Mouse (Mus musculus): ENCODE measurements at regions not wholly inside any gene's neighbourhood (a gene's known extent, or its start where the extent isn't known, plus 50 kb on each side); places are given as distances from the start of the nearest gene placed in this dataset.
A peak's percentile ranks its signal among the peaks of the same experiment; 100 is the strongest.

GRCm38 (mm10) chr9:101714805-101715204 is 146.8 kb upstream of the 9630041A04Rik start:
- Histone ChIP-seq H3K9me3 (no peaks in the 10 kb centered on the region), H3K9ac (no peak overlapping the region), H3K4me2 (replicated peaks) (no peak overlapping the region), H3K4me3 (no peak overlapping the region), H3K27me3 (no peaks in the 10 kb centered on the region), H3K36me3 (no peaks in the 10 kb centered on the region), H3K27ac (no peak overlapping the region), H3K4me1 (no peaks in the 10 kb centered on the region)
- no peak for ATAC-seq (ENCODE audit: low FRiP score, low read depth)
- WGBS = 67% methylated on average over 5 of the region's 5 CpGs

- Histone ChIP-seq H3K36me3 (no peaks in the 10 kb centered on the region), H3K9ac (no peak overlapping the region), H3K4me3 (no peak overlapping the region), H3K4me2 (replicated peaks) (no peak overlapping the region), H3K9me3 (no peaks in the 10 kb centered on the region), H3K27me3 (no peaks in the 10 kb centered on the region), H3K4me1 (no peaks in the 10 kb centered on the region), H3K27ac (no peak overlapping the region)
- 80% methylated on average over 8 of the region's 8 CpGs for whole genome bisulfite sequencing
- ATAC-seq (ENCODE audit: low FRiP score, low read depth) = no peak
Observed at GRCm38 (mm10) chr9:101710611-101711071, 151.0 kb upstream of the 9630041A04Rik start.

DNA sequence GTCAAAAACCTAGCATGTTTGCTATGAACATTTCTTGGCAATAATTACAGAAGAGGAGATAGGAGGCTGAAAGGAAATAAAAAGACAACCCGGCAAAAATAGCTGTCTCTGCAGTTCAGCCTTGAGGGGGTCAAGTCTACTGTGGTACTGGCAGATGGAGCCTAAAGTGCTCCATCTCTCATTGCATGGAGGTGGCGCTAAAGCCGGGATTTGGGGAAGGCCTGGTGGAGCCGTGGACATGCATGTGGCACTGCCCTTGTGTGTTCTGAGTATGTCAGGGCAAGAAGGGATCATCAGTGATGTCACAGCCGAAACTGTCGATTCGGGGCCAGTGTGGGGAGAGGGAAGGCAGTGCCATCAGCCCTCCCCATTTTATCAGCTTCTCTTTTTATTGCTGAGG is 161.3 kb upstream of the 9630041A04Rik start:
- H3K36me3 ChIP-seq = no peaks in the 10 kb centered on the region
- no peak for ATAC-seq (ENCODE audit: low FRiP score, low read depth)
- no peaks in the 10 kb centered on the region for H3K4me1 ChIP-seq
- no peak overlapping the region for H3K4me3 ChIP-seq
- WGBS = 78% methylated on average over 7 of the region's 7 CpGs
- H3K9me3 ChIP-seq = no peaks in the 10 kb centered on the region
- H3K9ac ChIP-seq = no peak overlapping the region
- H3K4me2 ChIP-seq (replicated peaks) = no peak overlapping the region
- no peaks in the 10 kb centered on the region for H3K27me3 ChIP-seq
- H3K27ac ChIP-seq = no peak overlapping the region

DNA sequence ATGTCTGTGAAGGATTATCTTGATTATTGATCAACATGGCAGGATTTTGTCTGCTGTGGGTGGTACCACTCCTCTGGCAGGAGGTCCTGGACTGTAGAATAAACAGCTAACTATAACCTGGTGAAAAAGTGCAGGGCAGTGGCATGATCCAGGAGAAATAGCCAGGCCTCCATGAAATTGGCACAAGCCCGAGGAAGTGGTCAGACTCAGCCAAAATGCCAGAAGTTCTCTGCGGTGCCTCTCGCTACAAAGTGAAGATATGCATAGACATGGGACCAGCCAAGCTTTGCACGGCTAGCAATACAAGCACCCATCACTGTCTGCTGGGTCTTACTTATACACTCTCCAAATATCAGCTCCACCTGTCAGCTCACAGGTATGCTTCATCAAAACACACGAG is 167.6 kb upstream of the 9630041A04Rik start:
- H3K4me3 ChIP-seq = no peak overlapping the region
- H3K27ac ChIP-seq = no peak overlapping the region
- H3K27me3 ChIP-seq = peaks cover 36% of the 10 kb centered on the region
- 88% methylated on average over 5 of the region's 5 CpGs for whole genome bisulfite sequencing
- H3K36me3 ChIP-seq = no peaks in the 10 kb centered on the region
- no peaks in the 10 kb centered on the region for H3K9me3 ChIP-seq
- H3K9ac ChIP-seq = no peak overlapping the region
- H3K4me2 ChIP-seq (replicated peaks) = no peak overlapping the region
- H3K4me1 ChIP-seq = 0 out of 2 replicates have a peak, but pooled peaks cover 3% of the 10 kb centered on the region
- no peak for ATAC-seq (ENCODE audit: low FRiP score, low read depth)

GRCm38 (mm10) chr9:101691336-101691735 is 170.3 kb upstream of the 9630041A04Rik start:
- ATAC-seq (ENCODE audit: low FRiP score, low read depth) = no peak
- no peak overlapping the region for H3K4me2 ChIP-seq (replicated peaks)
- no peaks in the 10 kb centered on the region for H3K9me3 ChIP-seq

DNA sequence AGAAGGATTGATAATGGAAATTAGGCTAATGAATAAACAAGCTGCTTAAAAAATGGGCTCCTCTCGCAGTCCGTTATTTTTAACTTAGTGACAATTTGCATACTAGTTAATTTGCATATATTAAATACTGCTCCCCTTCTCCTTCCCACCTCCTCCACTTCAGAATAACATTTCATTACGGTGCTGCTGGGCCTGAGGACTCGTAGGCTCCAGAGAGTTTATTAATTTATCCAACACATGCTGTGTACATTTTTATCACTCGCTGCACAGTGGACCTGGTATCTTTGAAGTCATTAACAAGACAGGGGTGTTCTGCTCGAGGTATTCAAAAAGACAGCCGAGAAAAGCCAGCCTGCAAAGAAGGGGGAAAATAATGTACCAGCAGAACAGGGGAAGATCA is 170.7 kb upstream of the 9630041A04Rik start:
- H3K27me3 ChIP-seq = peaks cover 36% of the 10 kb centered on the region
- WGBS = 50% methylated on average over 7 of the region's 7 CpGs

More at GRCm38 (mm10) chr9:101691336-101691735, 170.3 kb upstream of the 9630041A04Rik start:
- 79% methylated on average over 6 of the region's 6 CpGs for WGBS
- Histone ChIP-seq H3K9ac (no peak overlapping the region), H3K27ac (no peak overlapping the region), H3K4me1 (0 out of 2 replicates have a peak, but pooled peaks cover 3% of the 10 kb centered on the region), H3K36me3 (no peaks in the 10 kb centered on the region), H3K4me3 (no peak overlapping the region), H3K27me3 (peaks cover 36% of the 10 kb centered on the region)

DNA sequence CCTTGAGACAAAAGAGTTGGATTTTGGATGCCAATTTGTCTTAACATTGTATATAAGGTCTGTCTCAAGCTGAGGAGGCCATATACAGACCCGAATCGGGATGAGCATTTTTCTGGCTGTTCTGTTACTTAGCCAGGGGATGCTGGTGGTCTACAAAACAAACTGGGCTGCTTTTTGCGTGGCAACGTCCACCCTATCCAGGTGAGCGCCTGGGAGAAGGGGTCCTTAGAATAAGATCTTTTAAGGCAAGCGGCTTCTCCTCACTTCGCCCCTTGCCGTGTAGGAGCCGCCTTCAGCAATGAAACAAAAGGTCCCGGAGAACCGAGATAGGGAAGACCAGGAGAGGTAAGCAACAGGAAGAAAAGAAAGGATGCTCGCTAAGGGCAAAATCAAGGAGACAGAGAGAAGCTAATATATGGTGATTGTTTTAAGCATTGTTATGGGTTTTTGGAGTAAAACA is 171.2 kb upstream of the 9630041A04Rik start:
- H3K27ac ChIP-seq = no peak overlapping the region
- 21% methylated on average over 12 of the region's 12 CpGs for WGBS
- ATAC-seq (ENCODE audit: low FRiP score, low read depth) = 0 out of 2 replicates have a peak, but pooled peaks have one; percentile 40
- H3K4me2 ChIP-seq (replicated peaks) = peak overlapping the region; percentile 54
- peak overlapping the region; percentile 25; the same call in 1 of the 2 replicates for H3K4me3 ChIP-seq
- H3K9me3 ChIP-seq = no peaks in the 10 kb centered on the region
- H3K4me1 ChIP-seq = 0 out of 2 replicates have a peak, but pooled peaks cover 3% of the 10 kb centered on the region
- H3K9ac ChIP-seq = peak overlapping the region; percentile 56; the same call in 1 of the 2 replicates
- H3K27me3 ChIP-seq = peaks cover 36% of the 10 kb centered on the region
- no peaks in the 10 kb centered on the region for H3K36me3 ChIP-seq

More for the DNA sequence above, 170.7 kb upstream of the 9630041A04Rik start:
- Histone ChIP-seq H3K9ac (no peak overlapping the region), H3K4me2 (replicated peaks) (no peak overlapping the region), H3K4me3 (no peak overlapping the region), H3K9me3 (no peaks in the 10 kb centered on the region), H3K4me1 (0 out of 2 replicates have a peak, but pooled peaks cover 3% of the 10 kb centered on the region), H3K27ac (no peak overlapping the region), H3K36me3 (no peaks in the 10 kb centered on the region)
- no peak for ATAC-seq (ENCODE audit: low FRiP score, low read depth)

GRCm38 (mm10) chr9:101689532-101690401 is 171.9 kb upstream of the 9630041A04Rik start:
- H3K9ac ChIP-seq = no peak overlapping the region
- H3K4me2 ChIP-seq (replicated peaks) = peak overlapping the region; percentile 54
- 0 out of 2 replicates have a peak, but pooled peaks cover 3% of the 10 kb centered on the region for H3K4me1 ChIP-seq
- peak; percentile 79; the same call in 1 of the 2 replicates for ATAC-seq (ENCODE audit: low FRiP score, low read depth)
- H3K36me3 ChIP-seq = no peaks in the 10 kb centered on the region
- no peaks in the 10 kb centered on the region for H3K9me3 ChIP-seq
- no peak overlapping the region for H3K27ac ChIP-seq
- H3K4me3 ChIP-seq = peak overlapping the region; percentile 25; the same call in 1 of the 2 replicates
- H3K27me3 ChIP-seq = peaks cover 36% of the 10 kb centered on the region
- 10% methylated on average over 11 of the region's 11 CpGs for WGBS

GRCm38 (mm10) chr9:101687226-101687625 is 174.4 kb upstream of the 9630041A04Rik start:
- no peak overlapping the region for H3K27ac ChIP-seq
- no peak overlapping the region for H3K4me2 ChIP-seq (replicated peaks)
- no peak for ATAC-seq (ENCODE audit: low FRiP score, low read depth)
- peaks cover 20% of the 10 kb centered on the region for H3K27me3 ChIP-seq
- H3K36me3 ChIP-seq = no peaks in the 10 kb centered on the region
- 87% methylated on average over 6 of the region's 6 CpGs for WGBS
- H3K4me1 ChIP-seq = 0 out of 2 replicates have a peak, but pooled peaks cover 3% of the 10 kb centered on the region
- H3K9me3 ChIP-seq = no peaks in the 10 kb centered on the region
- no peak overlapping the region for H3K9ac ChIP-seq
- no peak overlapping the region for H3K4me3 ChIP-seq

- Histone ChIP-seq H3K4me2 (replicated peaks) (no peak overlapping the region), H3K9ac (no peak overlapping the region), H3K36me3 (no peaks in the 10 kb centered on the region), H3K27me3 (no peaks in the 10 kb centered on the region), H3K9me3 (no peaks in the 10 kb centered on the region), H3K4me1 (peaks cover 8% of the 10 kb centered on the region; the same call in 1 of the 2 replicates), H3K4me3 (no peak overlapping the region), H3K27ac (no peak overlapping the region)
- 88% methylated on average over 2 of the region's 2 CpGs for WGBS
- no peak for ATAC-seq (ENCODE audit: low FRiP score, low read depth)
Observed at GRCm38 (mm10) chr9:101677563-101677962, 184.1 kb upstream of the 9630041A04Rik start.

- ATAC-seq (ENCODE audit: low FRiP score, low read depth) = no peak
- Histone ChIP-seq H3K4me2 (replicated peaks) (no peak overlapping the region), H3K9ac (no peak overlapping the region), H3K4me3 (no peak overlapping the region), H3K4me1 (no peaks in the 10 kb centered on the region), H3K27me3 (no peaks in the 10 kb centered on the region), H3K27ac (no peak overlapping the region), H3K9me3 (no peaks in the 10 kb centered on the region; the same call in 1 of the 2 replicates), H3K36me3 (no peaks in the 10 kb centered on the region)
- 100% methylated on average over 1 of the region's 1 CpGs for WGBS
Observed at GRCm38 (mm10) chr9:101670111-101670510, 191.5 kb upstream of the 9630041A04Rik start.

DNA sequence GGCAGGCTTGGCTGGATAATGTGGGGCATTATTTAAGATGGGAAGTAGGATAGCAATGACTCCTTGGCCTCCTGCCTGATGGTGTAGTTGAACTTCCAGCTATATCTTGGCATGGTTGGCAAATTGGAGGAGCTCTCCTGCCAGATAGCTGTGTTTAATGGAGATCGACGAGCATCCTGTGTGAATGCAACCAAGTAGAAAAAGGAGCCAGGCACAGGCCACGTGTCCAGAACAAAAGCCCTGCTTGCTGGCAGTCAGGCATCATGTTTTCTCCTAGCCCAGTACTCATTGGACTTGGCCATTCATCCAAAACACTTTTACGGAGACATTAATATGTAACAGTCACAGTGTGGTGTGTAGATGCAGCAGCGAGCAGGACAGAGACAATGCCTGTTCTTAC is 211.8 kb upstream of the 9630041A04Rik start:
- H3K9ac ChIP-seq = no peak overlapping the region
- no peaks in the 10 kb centered on the region for H3K9me3 ChIP-seq
- H3K27me3 ChIP-seq = no peaks in the 10 kb centered on the region
- ATAC-seq (ENCODE audit: low FRiP score, low read depth) = no peak
- no peak overlapping the region for H3K4me3 ChIP-seq
- no peak overlapping the region for H3K27ac ChIP-seq
- 88% methylated on average over 5 of the region's 5 CpGs for WGBS
- H3K36me3 ChIP-seq = no peaks in the 10 kb centered on the region
- H3K4me2 ChIP-seq (replicated peaks) = no peak overlapping the region
- H3K4me1 ChIP-seq = no peaks in the 10 kb centered on the region
